Mouse (Mus musculus): ENCODE measurements at regions not wholly inside any gene's neighbourhood (a gene's known extent, or its start where the extent isn't known, plus 50 kb on each side); places are given as distances from the start of the nearest gene placed in this dataset.

DNA sequence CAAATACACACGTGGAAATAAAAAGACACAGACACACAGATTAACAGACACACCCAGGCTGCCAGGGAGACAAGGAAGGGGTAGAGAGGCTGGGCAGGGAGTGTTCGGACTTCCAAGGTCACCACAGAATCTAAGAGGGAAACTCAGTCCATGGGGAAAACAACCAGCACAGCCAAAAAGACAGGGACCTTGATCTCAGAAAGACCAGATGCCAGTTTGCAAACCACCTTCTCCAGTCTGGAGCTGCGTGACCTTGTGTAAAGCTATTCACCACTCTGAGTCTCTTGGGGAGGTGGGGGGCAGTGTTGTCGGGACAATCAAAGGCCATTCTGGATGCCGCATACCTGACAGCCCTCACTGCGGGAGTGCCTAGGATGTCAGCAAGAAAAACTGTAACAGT lies 93.0 kb upstream of the Csf3r start:
- Histone ChIP-seq H3K4me1 (ENCODE audit: insufficient read depth, low read depth, low read length) (no peaks in the 10 kb centered on the region), H3K4me3 (ENCODE audit: low read depth, low read length) (no peak overlapping the region), H3K36me3 (replicated peaks) (no peaks in the 10 kb centered on the region), H3K9me3 (replicated peaks) (peaks cover 80% of the 10 kb centered on the region), H3K27me3 (ENCODE audit: insufficient read depth, low read length) (no peaks in the 10 kb centered on the region)
- DNase-seq (ENCODE audit: low spot score) (no peak), ATAC-seq (ENCODE audit: extremely low read depth, insufficient number of reproducible peaks, low FRiP score, poor library complexity, severe bottlenecking) (no peak)
- TF ChIP-seq GATA1 (IDR thresholded peaks at IDR 0.05; ENCODE audit: borderline replicate concordance, low read length) (no peak), POLR2AphosphoS5 (IDR thresholded peaks at IDR 0.05; ENCODE audit: insufficient replicate concordance, low read depth, low read length) (no peak), GATA2 (IDR thresholded peaks at IDR 0.05; ENCODE audit: borderline replicate concordance, low read depth, low read length) (no peak), CTCF (IDR thresholded peaks at IDR 0.05; ENCODE audit: low read depth, low read length) (no peak), TAL1 (conservative IDR thresholded peaks at IDR 0.05; ENCODE audit: low read depth, low read length) (no peak)

DNA sequence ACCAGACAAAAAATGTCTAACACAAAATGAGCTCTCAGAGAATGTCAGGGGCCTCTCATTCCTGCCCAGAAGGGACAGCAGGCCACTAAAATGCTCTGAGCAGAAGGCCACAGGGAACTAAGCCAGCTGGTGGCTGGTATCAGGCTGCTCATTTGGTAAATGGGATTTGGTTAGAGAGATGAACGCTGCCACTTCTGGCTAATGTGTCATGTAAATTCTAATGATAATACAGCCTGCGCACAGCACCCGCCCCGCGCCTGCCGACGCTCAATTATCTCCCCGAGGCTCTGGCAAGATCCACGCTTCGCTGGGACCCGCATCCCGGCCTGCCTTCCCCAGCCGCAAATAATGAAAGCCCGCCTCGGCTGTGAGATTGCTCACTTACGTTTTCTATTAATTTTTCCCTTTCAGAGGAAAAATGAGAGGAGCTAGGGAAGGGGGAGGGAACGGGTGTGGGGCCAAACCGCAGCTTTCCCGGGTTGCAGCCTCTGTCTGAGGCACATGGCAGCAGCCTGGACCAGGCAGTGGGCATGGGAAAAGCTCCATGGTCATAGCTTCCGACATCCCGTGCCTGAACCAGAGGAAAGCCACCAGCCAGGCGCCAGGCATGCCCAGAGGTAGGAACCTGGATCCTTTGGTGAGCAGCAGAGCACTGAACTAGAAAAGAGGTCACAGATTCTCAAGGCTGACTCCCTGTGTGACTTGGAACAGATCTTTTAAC lies 92.2 kb upstream of the Csf3r start:
- ATAC-seq (ENCODE audit: extremely low read depth, insufficient number of reproducible peaks, low FRiP score, poor library complexity, severe bottlenecking) (no peak), DNase-seq (ENCODE audit: low spot score) (no peak)
- Histone ChIP-seq H3K4me3 (ENCODE audit: low read depth, low read length) (no peak overlapping the region; the same call in 1 of the 2 replicates), H3K9me3 (replicated peaks) (peaks cover 82% of the 10 kb centered on the region), H3K4me1 (ENCODE audit: insufficient read depth, low read depth, low read length) (no peaks in the 10 kb centered on the region), H3K36me3 (replicated peaks) (no peaks in the 10 kb centered on the region), H3K27me3 (ENCODE audit: insufficient read depth, low read length) (no peaks in the 10 kb centered on the region)
- TF ChIP-seq GATA1 (IDR thresholded peaks at IDR 0.05; ENCODE audit: borderline replicate concordance, low read length): no peak
- TF ChIP-seq TAL1 (conservative IDR thresholded peaks at IDR 0.05; ENCODE audit: low read depth, low read length): no peak
- no peak for TF ChIP-seq POLR2AphosphoS5 (IDR thresholded peaks at IDR 0.05; ENCODE audit: insufficient replicate concordance, low read depth, low read length)
- no peak for TF ChIP-seq GATA2 (IDR thresholded peaks at IDR 0.05; ENCODE audit: borderline replicate concordance, low read depth, low read length)

DNA sequence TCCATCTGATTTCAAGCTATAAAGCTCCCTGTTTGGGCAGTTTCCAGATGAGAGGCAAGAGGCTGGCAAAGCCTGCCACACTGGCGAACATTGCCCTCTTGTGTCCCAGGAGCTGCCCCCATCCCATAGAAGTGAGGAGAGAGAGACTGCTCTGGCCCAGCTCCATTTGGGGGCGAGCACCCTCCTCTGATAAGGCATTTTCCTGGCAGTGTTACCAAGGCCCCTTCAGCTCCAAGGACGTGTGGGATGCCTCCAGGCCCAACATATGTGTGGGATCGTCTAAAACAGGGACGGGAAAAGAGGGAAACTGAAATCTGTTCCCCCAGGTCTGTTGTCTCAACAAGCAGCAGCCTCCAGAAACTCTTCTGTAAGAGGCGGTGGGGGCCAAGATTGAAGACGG lies 88.0 kb upstream of the Csf3r start:
- no peak for TF ChIP-seq GATA1 (IDR thresholded peaks at IDR 0.05; ENCODE audit: borderline replicate concordance, low read length)
- no peak for TF ChIP-seq GATA2 (IDR thresholded peaks at IDR 0.05; ENCODE audit: borderline replicate concordance, low read depth, low read length)
- no peak for TF ChIP-seq POLR2AphosphoS5 (IDR thresholded peaks at IDR 0.05; ENCODE audit: insufficient replicate concordance, low read depth, low read length)
- no peak for TF ChIP-seq CTCF (IDR thresholded peaks at IDR 0.05; ENCODE audit: low read depth, low read length)
- no peak for TF ChIP-seq TAL1 (conservative IDR thresholded peaks at IDR 0.05; ENCODE audit: low read depth, low read length)
- no peaks in the 10 kb centered on the region for H3K36me3 ChIP-seq (replicated peaks)
- peaks cover 70% of the 10 kb centered on the region for H3K9me3 ChIP-seq (replicated peaks)
- H3K4me1 ChIP-seq (ENCODE audit: insufficient read depth, low read depth, low read length): no peaks in the 10 kb centered on the region
- H3K4me3 ChIP-seq (ENCODE audit: low read depth, low read length): no peak overlapping the region
- H3K27me3 ChIP-seq (ENCODE audit: insufficient read depth, low read length): no peaks in the 10 kb centered on the region
- no peak for DNase-seq (ENCODE audit: low spot score)
- no peak for ATAC-seq (ENCODE audit: extremely low read depth, insufficient number of reproducible peaks, low FRiP score, poor library complexity, severe bottlenecking)

DNA sequence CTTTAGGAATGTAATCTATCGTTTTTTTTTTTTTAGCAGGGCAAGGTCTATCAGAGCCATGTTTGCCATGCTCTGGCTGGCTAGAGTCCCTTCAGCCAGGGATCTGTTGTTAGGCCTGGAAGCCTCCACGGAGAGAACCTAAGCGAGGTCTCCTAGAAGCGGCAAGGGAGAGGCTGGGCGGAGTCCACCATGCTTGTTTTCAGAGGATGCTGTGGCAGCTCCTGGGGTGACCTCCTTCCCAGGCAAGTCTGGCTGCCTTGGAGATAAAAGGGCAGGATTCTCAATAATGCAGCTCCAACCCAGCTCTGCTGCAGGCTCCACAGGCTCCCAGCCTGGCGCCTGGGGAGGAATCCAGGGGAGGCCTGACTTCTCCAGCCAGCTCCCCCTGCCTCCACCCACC lies 86.2 kb upstream of the Csf3r start:
- DNase-seq (ENCODE audit: low spot score): no peak
- Histone ChIP-seq H3K36me3 (replicated peaks) (no peaks in the 10 kb centered on the region), H3K9me3 (replicated peaks) (peaks cover 69% of the 10 kb centered on the region), H3K4me1 (ENCODE audit: insufficient read depth, low read depth, low read length) (no peaks in the 10 kb centered on the region), H3K27me3 (ENCODE audit: insufficient read depth, low read length) (no peaks in the 10 kb centered on the region), H3K4me3 (ENCODE audit: low read depth, low read length) (no peak overlapping the region)
- ATAC-seq (ENCODE audit: extremely low read depth, insufficient number of reproducible peaks, low FRiP score, poor library complexity, severe bottlenecking): no peak
- TF ChIP-seq GATA2 (IDR thresholded peaks at IDR 0.05; ENCODE audit: borderline replicate concordance, low read depth, low read length) (no peak), GATA1 (IDR thresholded peaks at IDR 0.05; ENCODE audit: borderline replicate concordance, low read length) (no peak), CTCF (IDR thresholded peaks at IDR 0.05; ENCODE audit: low read depth, low read length) (no peak), TAL1 (conservative IDR thresholded peaks at IDR 0.05; ENCODE audit: low read depth, low read length) (no peak), POLR2AphosphoS5 (IDR thresholded peaks at IDR 0.05; ENCODE audit: insufficient replicate concordance, low read depth, low read length) (no peak)

DNA sequence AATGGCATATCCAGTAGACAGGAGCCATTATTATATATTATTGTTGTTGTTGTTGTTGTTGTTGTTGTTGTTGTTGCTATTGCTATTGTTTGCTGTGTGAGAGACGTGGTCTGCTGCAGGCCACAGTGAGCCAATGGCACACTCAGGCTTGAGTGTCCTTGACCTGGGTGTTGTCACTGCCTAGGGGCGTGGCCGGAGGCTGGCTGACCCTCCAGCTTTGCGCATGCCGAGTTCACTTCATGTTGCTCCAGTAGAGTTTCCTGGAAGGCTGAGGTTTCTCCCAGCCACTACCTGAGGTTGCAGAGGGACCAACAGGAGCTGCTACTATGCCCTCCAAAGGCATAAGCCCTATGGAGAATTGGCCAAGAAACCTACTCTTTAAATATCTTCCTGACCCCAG lies 83.1 kb upstream of the Csf3r start:
- Histone ChIP-seq H3K4me1 (ENCODE audit: insufficient read depth, low read depth, low read length) (no peaks in the 10 kb centered on the region), H3K27me3 (ENCODE audit: insufficient read depth, low read length) (no peaks in the 10 kb centered on the region), H3K36me3 (replicated peaks) (no peaks in the 10 kb centered on the region), H3K9me3 (replicated peaks) (peaks cover 81% of the 10 kb centered on the region), H3K4me3 (ENCODE audit: low read depth, low read length) (no peak overlapping the region)
- ATAC-seq (ENCODE audit: extremely low read depth, insufficient number of reproducible peaks, low FRiP score, poor library complexity, severe bottlenecking) (no peak), DNase-seq (ENCODE audit: low spot score) (no peak)
- TF ChIP-seq POLR2AphosphoS5 (IDR thresholded peaks at IDR 0.05; ENCODE audit: insufficient replicate concordance, low read depth, low read length) (no peak), GATA1 (IDR thresholded peaks at IDR 0.05; ENCODE audit: borderline replicate concordance, low read length) (no peak), CTCF (IDR thresholded peaks at IDR 0.05; ENCODE audit: low read depth, low read length) (no peak), TAL1 (conservative IDR thresholded peaks at IDR 0.05; ENCODE audit: low read depth, low read length) (no peak), GATA2 (IDR thresholded peaks at IDR 0.05; ENCODE audit: borderline replicate concordance, low read depth, low read length) (no peak)

DNA sequence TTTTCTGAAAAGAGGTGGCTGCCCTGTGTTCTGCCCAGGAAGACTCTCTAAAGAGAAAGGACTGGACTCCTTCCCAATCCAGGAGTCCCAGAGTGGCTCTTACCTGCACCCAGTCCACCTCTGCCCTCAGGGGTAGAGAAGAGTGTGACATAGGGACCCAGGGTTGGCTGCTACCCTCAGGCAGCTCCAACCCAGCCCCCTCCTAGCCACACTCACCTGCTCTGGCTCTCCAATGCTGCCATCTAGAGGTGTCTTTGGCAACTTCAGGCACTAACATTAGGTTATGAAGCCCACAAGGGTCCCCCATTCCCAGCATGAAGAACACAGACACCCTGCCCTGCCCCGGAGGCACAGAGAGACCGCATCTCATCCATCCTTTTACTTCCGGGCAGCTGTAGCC lies 82.4 kb upstream of the Csf3r start:
- ATAC-seq (ENCODE audit: extremely low read depth, insufficient number of reproducible peaks, low FRiP score, poor library complexity, severe bottlenecking) (no peak), DNase-seq (ENCODE audit: low spot score) (no peak)
- Histone ChIP-seq H3K36me3 (replicated peaks) (no peaks in the 10 kb centered on the region), H3K9me3 (replicated peaks) (peaks cover 80% of the 10 kb centered on the region), H3K4me3 (ENCODE audit: low read depth, low read length) (no peak overlapping the region), H3K27me3 (ENCODE audit: insufficient read depth, low read length) (no peaks in the 10 kb centered on the region), H3K4me1 (ENCODE audit: insufficient read depth, low read depth, low read length) (no peaks in the 10 kb centered on the region)
- TF ChIP-seq TAL1 (conservative IDR thresholded peaks at IDR 0.05; ENCODE audit: low read depth, low read length) (no peak), POLR2AphosphoS5 (IDR thresholded peaks at IDR 0.05; ENCODE audit: insufficient replicate concordance, low read depth, low read length) (no peak), GATA1 (IDR thresholded peaks at IDR 0.05; ENCODE audit: borderline replicate concordance, low read length) (no peak), CTCF (IDR thresholded peaks at IDR 0.05; ENCODE audit: low read depth, low read length) (no peak), GATA2 (IDR thresholded peaks at IDR 0.05; ENCODE audit: borderline replicate concordance, low read depth, low read length) (no peak)
